Mouse (Mus musculus) splenic B cell, adult 2 months (primary cell): ENCODE measurements at regions not wholly inside any gene's neighbourhood (a gene's known extent, or its start where the extent isn't known, plus 50 kb on each side); places are given as distances from the start of the nearest gene placed in this dataset.
A peak's percentile ranks its signal among the peaks of the same experiment; 100 is the strongest.
"Not testable (repeated sequence)": the region's sequence is repeated elsewhere in the genome, so short reads cannot be mapped to it uniquely, and the experiment has no call there.

ENCODE experiments used
- DNase-seq: peaks from one replicate; pipeline ENCODE4 v3.0.0-alpha.2; 2011; ENCODE audit warnings: low read depth, low spot score
- H3K27me3 ChIP-seq: 2 replicates; pipeline ENCODE4 v1.6.1; 2012; ENCODE audit warnings: mild to moderate bottlenecking, low read length, moderate library complexity, mixed read lengths; ENCODE audit not compliant: control insufficient read depth, poor library complexity, insufficient read depth, severe bottlenecking
- H3K36me3 ChIP-seq: 2 replicates; pipeline ENCODE4 v1.6.1; 2012; ENCODE audit warnings: mild to moderate bottlenecking, low read length, moderate library complexity, mixed read lengths; ENCODE audit not compliant: control insufficient read depth, poor library complexity, insufficient read depth, severe bottlenecking

GRCm38 (mm10) chr6:70517932-70518331 is 274.1 kb downstream of the Rpia start:
- H3K27me3 ChIP-seq = no peaks in the 10 kb centered on the region
- no peaks in the 10 kb centered on the region for H3K36me3 ChIP-seq
- no peak for DNase-seq

GRCm38 (mm10) chr6:70468623-70469479 is 323.2 kb downstream of the Rpia start:
- Histone ChIP-seq H3K27me3 (no peaks in the 10 kb centered on the region), H3K36me3 (no peaks in the 10 kb centered on the region)
- DNase-seq = peak; percentile 27

GRCm38 (mm10) chr6:70457279-70457678 is 334.8 kb downstream of the Rpia start:
- Histone ChIP-seq H3K27me3 (no peaks in the 10 kb centered on the region), H3K36me3 (no peaks in the 10 kb centered on the region)
- DNase-seq = no peak

GRCm38 (mm10) chr6:70434739-70435138 is 357.3 kb downstream of the Rpia start:
- DNase-seq, H3K27me3 ChIP-seq, H3K36me3 ChIP-seq: not testable (repeated sequence)

GRCm38 (mm10) chr6:70406290-70406689 is 385.7 kb downstream of the Rpia start:
- not testable (repeated sequence) for DNase-seq, H3K36me3 ChIP-seq, H3K27me3 ChIP-seq

- DNase-seq, H3K36me3 ChIP-seq, H3K27me3 ChIP-seq: not testable (repeated sequence)
Observed at GRCm38 (mm10) chr6:70389850-70390249, 402.2 kb downstream of the Rpia start.

- H3K27me3 ChIP-seq, H3K36me3 ChIP-seq: not testable (repeated sequence)
- peak; percentile 25 for DNase-seq
Observed at GRCm38 (mm10) chr6:70386396-70386795, 405.6 kb downstream of the Rpia start.

- not testable (repeated sequence) for DNase-seq, H3K36me3 ChIP-seq, H3K27me3 ChIP-seq
Observed at GRCm38 (mm10) chr6:70379339-70379738, 412.7 kb downstream of the Rpia start.

- not testable (repeated sequence) for H3K36me3 ChIP-seq, DNase-seq, H3K27me3 ChIP-seq
Observed at GRCm38 (mm10) chr6:70371821-70372220, 420.2 kb downstream of the Rpia start.

GRCm38 (mm10) chr6:70356303-70356702 is 435.7 kb downstream of the Rpia start:
- DNase-seq = no peak
- no peaks in the 10 kb centered on the region for H3K27me3 ChIP-seq
- no peaks in the 10 kb centered on the region for H3K36me3 ChIP-seq

- Histone ChIP-seq H3K36me3 (no peaks in the 10 kb centered on the region), H3K27me3 (no peaks in the 10 kb centered on the region)
- DNase-seq = peak; percentile 31
Observed at GRCm38 (mm10) chr6:70342147-70342546, 449.9 kb downstream of the Rpia start.

GRCm38 (mm10) chr6:70340691-70341090 is 451.3 kb downstream of the Rpia start:
- DNase-seq, H3K36me3 ChIP-seq, H3K27me3 ChIP-seq: not testable (repeated sequence)

- Histone ChIP-seq H3K27me3 (no peaks in the 10 kb centered on the region), H3K36me3 (no peaks in the 10 kb centered on the region)
- no peak for DNase-seq
Observed at GRCm38 (mm10) chr6:70315318-70315717, 476.7 kb downstream of the Rpia start.

- peak; percentile 43 for DNase-seq
- H3K36me3 ChIP-seq, H3K27me3 ChIP-seq: not testable (repeated sequence)
Observed at GRCm38 (mm10) chr6:70314667-70315066, 477.4 kb downstream of the Rpia start.

- H3K36me3 ChIP-seq, H3K27me3 ChIP-seq, DNase-seq: not testable (repeated sequence)
Observed at GRCm38 (mm10) chr6:70301100-70301499, 490.9 kb downstream of the Rpia start.

- not testable (repeated sequence) for H3K27me3 ChIP-seq, H3K36me3 ChIP-seq
- DNase-seq = peak; percentile 3
Observed at GRCm38 (mm10) chr6:70260227-70260626, 531.8 kb downstream of the Rpia start.
